Mouse (Mus musculus) MEL (cell line): Measurements from ENCODE around the gene Kcne2. TPM values are rescaled to one million over a fixed set of nuclear protein-coding genes. Genes with fewer than 3 reads are reported as not detected.
A peak's percentile ranks its signal among the peaks of the same experiment; 100 is the strongest.

Experiments
- DNase-seq: peaks from one replicate; pipeline ENCODE4 v3.0.0; 2011; ENCODE audit warnings: low read depth, low spot score
- H3K27ac ChIP-seq: 2 replicates; pipeline ENCODE4 v1.5.1; 2012; ENCODE audit warnings: low read depth, mild to moderate bottlenecking, control low read depth, low read length, moderate library complexity; ENCODE audit not compliant: control insufficient read depth
- H3K27me3 ChIP-seq, 2 experiments: fragments of 150-350 bp in 1 of 2; sonication (generic) in 1 of 2; 2 replicates each; pipeline ENCODE4 v1.6.1; 2012; ENCODE audit warnings: low read length in 2 of 2, mild to moderate bottlenecking in 2 of 2, improper control_type of control experiment in 1 of 2, moderate library complexity in 1 of 2; ENCODE audit not compliant: insufficient read depth in 2 of 2, control insufficient read depth in 1 of 2
- H3K36me3 ChIP-seq, 2 experiments: 2 replicates each; pipeline ENCODE4 v1.6.1; 2012 to 2014; ENCODE audit warnings: low read length in 2 of 2, improper control_type of control experiment in 1 of 2, inconsistent platforms in 1 of 2, mild to moderate bottlenecking in 1 of 2; ENCODE audit not compliant: insufficient read depth in 2 of 2, control insufficient read depth in 1 of 2
- H3K4me1 ChIP-seq, 2 experiments: fragments of 150-350 bp in 1 of 2; sonication (generic) in 1 of 2; 2 replicates each; pipeline ENCODE4 v1.6.1; 2012; ENCODE audit warnings: low read length in 2 of 2, improper control_type of control experiment in 1 of 2, mild to moderate bottlenecking in 1 of 2; ENCODE audit not compliant: insufficient read depth in 2 of 2, control insufficient read depth in 1 of 2
- H3K4me3 ChIP-seq, 2 experiments: fragments of 150-350 bp in 1 of 2; sonication (generic) in 1 of 2; 2 replicates each; pipeline ENCODE4 v1.5.1; 2012; ENCODE audit warnings: low read depth in 2 of 2, low read length in 2 of 2, mild to moderate bottlenecking in 2 of 2, moderate library complexity in 2 of 2, control low read depth in 1 of 2, improper control_type of control experiment in 1 of 2; ENCODE audit not compliant: control insufficient read depth in 1 of 2, insufficient read depth in 1 of 2
- H3K79me2 ChIP-seq: 2 replicates; pipeline ENCODE4 v1.6.1; 2012; ENCODE audit warnings: mild to moderate bottlenecking, low read length, moderate library complexity; ENCODE audit not compliant: control insufficient read depth, poor library complexity, insufficient read depth
- H3K9ac ChIP-seq: 2 replicates; pipeline ENCODE4 v1.6.1; 2012; ENCODE audit warnings: low read depth, mild to moderate bottlenecking, control low read depth, low read length, moderate library complexity; ENCODE audit not compliant: control insufficient read depth, poor library complexity, severe bottlenecking
- H3K9me3 ChIP-seq: fragments of 150-350 bp; sonication (generic); replicated peaks from 2 replicates; pipeline ENCODE4 v1.6.1; 2012; ENCODE audit warnings: mild to moderate bottlenecking, low read length, improper control_type of control experiment, moderate library complexity; ENCODE audit not compliant: insufficient read depth
- BHLHE40 ChIP-seq: IDR thresholded peaks from 2 replicates; pipeline ENCODE4 v1.6.1; 2012; ENCODE audit warnings: low read depth, mild to moderate bottlenecking, inconsistent platforms, low read length, improper control_type of control experiment, borderline replicate concordance
- CHD2 ChIP-seq: IDR thresholded peaks from 2 replicates; pipeline ENCODE4 v1.6.1; 2011; ENCODE audit warnings: low read length, improper control_type of control experiment
- ELF1 ChIP-seq: IDR thresholded peaks from 2 replicates; pipeline ENCODE4 v1.6.1; 2014; ENCODE audit warnings: low read depth, mild to moderate bottlenecking, inconsistent platforms, low read length, improper control_type of control experiment, moderate library complexity
- EP300 ChIP-seq, 2 experiments: IDR thresholded peaks; 2 replicates each; pipeline ENCODE4 v1.6.1; 2011; ENCODE audit warnings: improper control_type of control experiment in 2 of 2, low read length in 2 of 2, low read depth in 1 of 2, mild to moderate bottlenecking in 1 of 2
- ETS1 ChIP-seq: IDR thresholded peaks from 2 replicates; pipeline ENCODE4 v1.6.1; 2012; ENCODE audit warnings: low read depth, mild to moderate bottlenecking, inconsistent platforms, low read length, improper control_type of control experiment, moderate library complexity
- GABPA ChIP-seq: IDR thresholded peaks from 2 replicates; pipeline ENCODE4 v1.6.1; 2012; ENCODE audit warnings: low read depth, mild to moderate bottlenecking, inconsistent platforms, low read length, improper control_type of control experiment, moderate library complexity
- GATA1 ChIP-seq: IDR thresholded peaks from 2 replicates; pipeline ENCODE4 v1.6.1; 2011; ENCODE audit warnings: low read depth, low read length, improper control_type of control experiment
- HCFC1 ChIP-seq: IDR thresholded peaks from 2 replicates; pipeline ENCODE4 v1.6.1; 2012; ENCODE audit warnings: low read depth, mild to moderate bottlenecking, inconsistent platforms, low read length, improper control_type of control experiment, moderate library complexity
- JUND ChIP-seq: IDR thresholded peaks from 2 replicates; pipeline ENCODE4 v1.6.1; 2011; ENCODE audit warnings: low read depth, mild to moderate bottlenecking, improper control_type of control experiment, low read length
- KAT2A ChIP-seq: conservative IDR thresholded peaks from 2 replicates; pipeline ENCODE4 v1.6.1; 2012; ENCODE audit warnings: low read depth, low read length, improper control_type of control experiment, inconsistent platforms
- MAFK ChIP-seq: IDR thresholded peaks from 2 replicates; pipeline ENCODE4 v1.6.1; 2011; ENCODE audit warnings: low read depth, mild to moderate bottlenecking, low read length, improper control_type of control experiment, borderline replicate concordance
- MAX ChIP-seq: IDR thresholded peaks from 2 replicates; pipeline ENCODE4 v1.6.1; 2011; ENCODE audit warnings: low read length, improper control_type of control experiment
- MAZ ChIP-seq: IDR thresholded peaks from 2 replicates; pipeline ENCODE4 v1.6.1; 2012; ENCODE audit warnings: low read depth, mild to moderate bottlenecking, inconsistent platforms, low read length, improper control_type of control experiment
- MXI1 ChIP-seq: IDR thresholded peaks from 2 replicates; pipeline ENCODE4 v1.6.1; 2011; ENCODE audit warnings: mild to moderate bottlenecking, low read depth, low read length, improper control_type of control experiment
- MYB ChIP-seq: IDR thresholded peaks from 2 replicates; pipeline ENCODE4 v1.6.1; 2011; ENCODE audit warnings: mild to moderate bottlenecking, low read depth, low read length, improper control_type of control experiment
- MYC ChIP-seq: IDR thresholded peaks from 2 replicates; pipeline ENCODE4 v1.6.1; 2011; ENCODE audit warnings: low read depth, mild to moderate bottlenecking, low read length, improper control_type of control experiment, moderate library complexity
- NELFE ChIP-seq: IDR thresholded peaks from 2 replicates; pipeline ENCODE4 v1.6.1; 2011; ENCODE audit warnings: low read depth, low read length, improper control_type of control experiment
- NRF1 ChIP-seq: IDR thresholded peaks from 2 replicates; pipeline ENCODE4 v1.6.1; 2014; ENCODE audit warnings: low read depth, mild to moderate bottlenecking, inconsistent platforms, low read length, improper control_type of control experiment, moderate library complexity; ENCODE audit not compliant: poor library complexity, insufficient read depth, severe bottlenecking
- POLR2A ChIP-seq, 2 experiments: IDR thresholded peaks; 2 replicates each; pipeline ENCODE4 v1.6.1; 2011 to 2012; ENCODE audit warnings: low read length in 2 of 2, mild to moderate bottlenecking in 2 of 2, control low read depth in 1 of 2, improper control_type of control experiment in 1 of 2, low read depth in 1 of 2, moderate library complexity in 1 of 2; ENCODE audit not compliant: control insufficient read depth in 1 of 2, insufficient read depth in 1 of 2, poor library complexity in 1 of 2
- POLR2AphosphoS2 ChIP-seq: IDR thresholded peaks from 2 replicates; pipeline ENCODE4 v1.6.1; 2011; ENCODE audit warnings: low read length, improper control_type of control experiment
- POLR2AphosphoS5 ChIP-seq: IDR thresholded peaks from 2 replicates; pipeline ENCODE4 v1.6.1; 2012; ENCODE audit warnings: low read depth, borderline replicate concordance, mild to moderate bottlenecking, inconsistent platforms, low read length, moderate library complexity, mixed read lengths
- RCOR1 ChIP-seq: IDR thresholded peaks from 2 replicates; pipeline ENCODE4 v1.6.1; 2012; ENCODE audit warnings: low read depth, mild to moderate bottlenecking, inconsistent platforms, low read length, improper control_type of control experiment
- SIN3A ChIP-seq: IDR thresholded peaks from 2 replicates; pipeline ENCODE4 v1.6.1; 2012; ENCODE audit warnings: low read length, improper control_type of control experiment, inconsistent platforms
- TAL1 ChIP-seq: IDR thresholded peaks from 2 replicates; pipeline ENCODE4 v1.6.1; 2012; ENCODE audit warnings: mild to moderate bottlenecking, inconsistent platforms, low read length, moderate library complexity, mixed read lengths
- TBP ChIP-seq: IDR thresholded peaks from 2 replicates; pipeline ENCODE4 v1.8.0; 2011; ENCODE audit warnings: low read depth, low read length, improper control_type of control experiment
- TCF12 ChIP-seq: IDR thresholded peaks from 2 replicates; pipeline ENCODE4 v1.6.1; 2014; ENCODE audit warnings: low read depth, mild to moderate bottlenecking, inconsistent platforms, low read length, improper control_type of control experiment, moderate library complexity
- UBTF ChIP-seq: IDR thresholded peaks from 2 replicates; pipeline ENCODE4 v1.6.1; 2012; ENCODE audit warnings: low read depth, mild to moderate bottlenecking, inconsistent platforms, low read length, improper control_type of control experiment, moderate library complexity, borderline replicate concordance; ENCODE audit not compliant: insufficient read depth
- USF1 ChIP-seq: IDR thresholded peaks from 2 replicates; pipeline ENCODE4 v1.6.1; 2014; ENCODE audit warnings: low read depth, mild to moderate bottlenecking, inconsistent platforms, low read length, improper control_type of control experiment, moderate library complexity
- ZC3H11A ChIP-seq: IDR thresholded peaks from 2 replicates; pipeline ENCODE4 v1.6.1; 2012; ENCODE audit warnings: low read depth, mild to moderate bottlenecking, inconsistent platforms, low read length, improper control_type of control experiment
- ZMIZ1 ChIP-seq: IDR thresholded peaks from 2 replicates; pipeline ENCODE4 v1.6.1; 2012; ENCODE audit warnings: low read depth, mild to moderate bottlenecking, inconsistent platforms, low read length, improper control_type of control experiment, moderate library complexity
- ZNF384 ChIP-seq: IDR thresholded peaks from 2 replicates; pipeline ENCODE4 v1.6.1; 2012; ENCODE audit warnings: low read depth, mild to moderate bottlenecking, inconsistent platforms, low read length, improper control_type of control experiment
- polyA plus RNA-seq, 2 experiments: library from polyadenylated mRNA; stranded (reverse) in 1 of 2; unstranded in 1 of 2; fragments of >175 nt in 1 of 2; fragments of >200 nt in 1 of 2; gene quantifications; 2 replicates each; pipeline versions ENCODE4 v1.2.1 to v1.2.4; 2012; ENCODE audit warnings: low replicate concordance in 2 of 2, low read depth in 1 of 2; ENCODE audit not compliant: insufficient read length in 2 of 2, insufficient read depth in 1 of 2, missing spikeins in 1 of 2
- total RNA-seq: library from RNA; depleted of rRNA; stranded (reverse); fragments of 300-350 nt; gene quantifications from 2 replicates; pipeline ENCODE4 v1.2.3, GENCODE M21; 2012

Gene Kcne2
- total and polyA plus RNA-seq, 3 experiments = 0.06 TPM; not detected in 2

DNA sequence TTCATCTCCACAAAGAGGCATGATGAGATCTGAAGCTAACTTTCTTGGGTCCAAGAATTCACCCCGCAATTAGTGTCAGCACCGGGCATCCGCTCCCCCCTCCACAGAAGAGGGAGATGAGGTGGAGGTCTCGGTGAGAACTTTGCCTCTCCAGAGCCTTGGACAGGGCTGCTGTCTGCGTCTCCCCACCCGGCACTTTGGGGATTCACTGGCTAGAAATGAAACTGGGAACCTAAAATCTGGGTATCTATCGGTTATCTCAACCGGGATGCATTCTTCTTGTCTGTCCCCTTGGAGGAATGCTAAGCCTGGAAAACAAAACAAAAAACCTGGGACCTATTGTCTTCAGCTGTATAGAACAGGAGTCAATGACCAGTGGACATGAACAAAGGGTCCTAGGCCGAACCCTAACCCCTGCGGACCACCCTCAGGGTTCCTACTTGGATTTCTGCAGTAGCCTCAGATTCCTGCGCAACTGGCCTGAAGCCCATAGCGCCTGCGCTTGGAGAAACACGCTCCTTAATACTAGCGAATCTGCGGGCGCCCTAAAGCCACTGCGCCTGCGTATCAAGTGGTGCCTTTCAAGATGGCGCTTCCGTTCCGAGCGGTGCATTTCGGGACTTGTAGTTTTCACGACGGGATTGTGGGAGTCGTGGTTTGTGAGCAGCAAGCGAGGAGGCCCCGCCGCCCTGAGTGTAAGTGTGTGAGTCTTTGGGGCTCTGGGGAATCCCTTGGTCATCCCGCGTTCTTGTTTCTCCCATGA lies 8.6 kb downstream of the Kcne2 start, which contains the start of gene Smim11:
Smim11 (plus strand) TSS at position 638 of the 763 bp plus-strand sequence.
- no peaks in the 10 kb centered on the region for H3K9me3 ChIP-seq
- DNase-seq = peak; percentile 98
- peak within 1 kb of the TSS; percentile 67 for H3K9ac ChIP-seq
- peak within 1 kb of the TSS; percentile 73 to 85 for H3K4me3 ChIP-seq
- peak within 1 kb of the TSS; percentile 15; the same call in 1 of the 2 replicates for H3K27ac ChIP-seq
- H3K79me2 ChIP-seq = peaks cover 3% of the 10 kb centered on the region; the same call in 1 of the 2 replicates
- peaks cover 0 to 9% of the 10 kb centered on the region in 2 experiments; a peak in 2 of 4 replicates for H3K36me3 ChIP-seq
- H3K27me3 ChIP-seq = peaks cover 4% of the 10 kb centered on the region in 2 experiments; a peak in 3 of 4 replicates
- peaks cover 0 to 14% of the 10 kb centered on the region in 2 experiments; a peak in 1 of 4 replicates for H3K4me1 ChIP-seq
- TF ChIP-seq JUND (no peak), BHLHE40 (no peak), POLR2AphosphoS5 (no peak), MYB (no peak), POLR2AphosphoS2 (peak; percentile 71), NRF1 (peak; percentile 99), TCF12 (peak; percentile 72), CHD2 (no peak), ZNF384 (no peak), ELF1 (peak; percentile 89), MYC (peak; percentile 72), RCOR1 (no peak), ZC3H11A (peak; percentile 80), MAFK (no peak), UBTF (no peak), MAX (peak; percentile 31; the same call in 1 of the 2 replicates), EP300 (IDR thresholded peaks at IDR 0.05; ENCODE audit: low read depth in 1 of 2, low read length in 2 of 2) (no peak), USF1 (no peak), ETS1 (no peak), MAZ (no peak), HCFC1 (peak; percentile 99), MXI1 (peak; percentile 72), TBP (peak; percentile 79), NELFE (peak; percentile 89), POLR2A (IDR thresholded peaks at IDR 0.05; ENCODE audit: control insufficient read depth in 1 of 2, insufficient read depth in 1 of 2, low read depth in 1 of 2, low read length in 2 of 2, poor library complexity in 1 of 2) (peak in 1 of 2 experiments; percentile 85; a peak in 2 of 4 replicates), SIN3A (peak; percentile 79), ZMIZ1 (peak; percentile 64), GATA1 (peak; percentile 99), GABPA (no peak), KAT2A (peak; percentile 97), TAL1 (no peak)
